Mouse (Mus musculus) kidney, postnatal 4 days (tissue): ENCODE measurements at regions not wholly inside any gene's neighbourhood (a gene's known extent, or its start where the extent isn't known, plus 50 kb on each side); places are given as distances from the start of the nearest gene placed in this dataset.
"Not testable (repeated sequence)": the region's sequence is repeated elsewhere in the genome, so short reads cannot be mapped to it uniquely, and the experiment has no call there.

Experiments used
- DNase-seq, 2 experiments: peaks; one replicate each; pipeline ENCODE4 v3.0.0; 2021; ENCODE audit warnings: mixed read lengths in 2 of 2

- no peak for DNase-seq
Measured at GRCm38 (mm10) chr19:54099292-54099691, 55.3 kb downstream of the Adra2a start.

DNA sequence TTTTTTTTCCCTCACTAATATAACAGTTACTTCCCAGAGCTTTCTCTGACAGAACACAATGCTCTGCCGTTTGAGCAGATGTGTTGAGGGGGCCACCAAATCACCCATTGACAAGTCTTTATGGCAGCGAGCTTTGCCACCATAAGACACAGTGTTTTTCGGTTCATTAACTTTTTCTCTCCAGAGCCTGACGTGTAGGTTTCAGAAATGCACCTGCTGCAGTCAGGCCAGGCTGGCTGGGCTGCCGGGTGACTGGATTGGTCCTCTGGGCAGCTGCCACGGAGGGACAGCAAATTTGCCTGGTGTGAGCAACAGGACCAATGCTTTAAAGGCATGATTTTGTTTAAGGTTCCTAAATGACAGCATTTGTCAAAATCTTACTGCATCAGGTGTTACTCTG lies 55.8 kb downstream of the Adra2a start:
- DNase-seq = no peak

GRCm38 (mm10) chr19:54106571-54106970 lies 62.6 kb downstream of the Adra2a start:
- DNase-seq = peak; percentile 16 to 33

- peak in 1 of 2 experiments; percentile 31 for DNase-seq
Measured at GRCm38 (mm10) chr19:54107103-54107821, 63.3 kb downstream of the Adra2a start.

- peak in 1 of 2 experiments; percentile 32 for DNase-seq
Measured at GRCm38 (mm10) chr19:54110080-54110479, 66.1 kb downstream of the Adra2a start.

- no peak for DNase-seq
Measured at GRCm38 (mm10) chr19:54112691-54113090, 68.7 kb downstream of the Adra2a start.

- DNase-seq = no peak
Measured at GRCm38 (mm10) chr19:54113421-54113820, 69.5 kb downstream of the Adra2a start.

GRCm38 (mm10) chr19:54114588-54115317 lies 70.8 kb downstream of the Adra2a start:
- DNase-seq = peak; percentile 70 to 76

DNA sequence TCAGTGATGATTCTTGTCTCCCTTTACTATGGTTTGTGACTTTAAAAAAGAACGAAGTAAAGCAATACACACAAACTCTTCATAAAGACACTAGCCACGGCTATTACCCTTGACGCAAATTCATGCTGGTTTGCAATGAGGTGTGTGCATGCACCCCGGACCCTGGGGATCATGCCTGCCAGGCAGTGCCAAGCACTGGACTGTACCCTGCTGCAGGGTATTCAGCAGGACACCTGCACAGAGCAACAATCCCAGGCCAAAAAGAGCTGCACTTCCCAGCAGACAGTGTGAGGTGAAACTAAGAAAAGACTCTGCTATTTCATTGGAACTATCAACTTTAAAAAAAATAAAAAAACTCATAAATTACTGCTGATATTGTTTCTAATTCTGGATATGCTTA lies 71.4 kb downstream of the Adra2a start:
- no peak for DNase-seq

GRCm38 (mm10) chr19:54116829-54117228 lies 72.9 kb downstream of the Adra2a start:
- DNase-seq = no peak

DNA sequence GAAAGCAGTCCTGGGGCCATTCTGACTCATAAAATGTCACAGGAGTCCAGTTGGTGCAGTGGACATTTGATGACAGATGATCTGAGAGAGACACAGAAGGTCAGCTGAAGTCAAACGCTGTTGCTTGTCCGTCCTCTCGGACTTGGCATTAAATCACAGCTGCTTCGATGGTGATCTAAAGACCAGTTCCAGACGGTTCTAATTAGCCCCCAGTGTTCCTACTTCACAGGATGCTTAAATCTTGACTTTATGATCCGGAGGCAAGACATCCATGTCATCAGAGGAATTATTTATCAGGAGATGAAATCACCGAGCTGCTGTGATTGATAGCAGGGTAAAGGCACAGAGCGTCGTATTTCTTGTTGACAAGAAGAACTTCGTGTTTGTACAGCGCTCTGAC lies 73.7 kb downstream of the Adra2a start:
- no peak for DNase-seq

- DNase-seq = peak in 1 of 2 experiments; percentile 14
Measured at GRCm38 (mm10) chr19:54123586-54123985, 79.6 kb downstream of the Adra2a start.

DNA sequence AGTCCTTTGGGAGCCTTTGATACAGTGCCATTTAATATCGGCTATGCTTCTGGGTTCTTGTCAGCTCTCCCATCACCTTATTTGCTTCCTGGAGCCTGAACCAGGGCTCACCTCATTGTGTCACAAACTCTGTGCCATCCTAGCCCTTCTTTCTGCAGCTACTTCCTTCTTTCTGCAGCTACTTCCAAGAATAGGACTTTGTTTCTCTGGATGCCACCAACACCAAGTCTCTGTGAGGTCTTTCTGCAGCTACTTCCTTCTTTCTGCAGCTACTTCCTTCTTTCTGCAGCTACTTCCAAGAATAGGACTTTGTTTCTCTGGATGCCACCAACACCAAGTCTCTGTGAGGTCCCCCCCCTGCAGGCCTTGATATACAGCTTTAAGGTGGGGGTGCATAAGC lies 107.8 kb downstream of the Adra2a start:
- not testable (repeated sequence) for DNase-seq

DNA sequence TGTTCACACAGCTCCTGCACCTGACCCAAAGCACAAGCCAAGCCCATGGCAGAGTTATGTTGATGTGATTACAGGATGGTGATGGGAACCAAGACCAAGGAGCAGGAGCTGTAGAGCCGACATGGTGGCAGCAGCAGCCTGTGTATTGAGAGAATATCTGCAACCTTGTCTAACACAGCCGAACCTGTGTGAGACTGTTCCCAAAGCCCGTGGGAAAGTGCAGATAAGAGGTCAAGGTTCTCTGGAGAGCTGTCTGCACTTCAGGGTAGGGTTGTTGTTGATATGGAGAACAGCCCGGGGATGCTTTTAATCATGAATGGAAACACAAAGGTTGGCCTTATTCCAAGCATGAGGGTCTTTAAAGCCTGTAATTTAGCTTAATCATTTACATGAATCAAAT lies 110.4 kb downstream of the Adra2a start:
- no peak for DNase-seq

GRCm38 (mm10) chr19:54170361-54170760 lies 126.4 kb downstream of the Adra2a start:
- DNase-seq = no peak

DNA sequence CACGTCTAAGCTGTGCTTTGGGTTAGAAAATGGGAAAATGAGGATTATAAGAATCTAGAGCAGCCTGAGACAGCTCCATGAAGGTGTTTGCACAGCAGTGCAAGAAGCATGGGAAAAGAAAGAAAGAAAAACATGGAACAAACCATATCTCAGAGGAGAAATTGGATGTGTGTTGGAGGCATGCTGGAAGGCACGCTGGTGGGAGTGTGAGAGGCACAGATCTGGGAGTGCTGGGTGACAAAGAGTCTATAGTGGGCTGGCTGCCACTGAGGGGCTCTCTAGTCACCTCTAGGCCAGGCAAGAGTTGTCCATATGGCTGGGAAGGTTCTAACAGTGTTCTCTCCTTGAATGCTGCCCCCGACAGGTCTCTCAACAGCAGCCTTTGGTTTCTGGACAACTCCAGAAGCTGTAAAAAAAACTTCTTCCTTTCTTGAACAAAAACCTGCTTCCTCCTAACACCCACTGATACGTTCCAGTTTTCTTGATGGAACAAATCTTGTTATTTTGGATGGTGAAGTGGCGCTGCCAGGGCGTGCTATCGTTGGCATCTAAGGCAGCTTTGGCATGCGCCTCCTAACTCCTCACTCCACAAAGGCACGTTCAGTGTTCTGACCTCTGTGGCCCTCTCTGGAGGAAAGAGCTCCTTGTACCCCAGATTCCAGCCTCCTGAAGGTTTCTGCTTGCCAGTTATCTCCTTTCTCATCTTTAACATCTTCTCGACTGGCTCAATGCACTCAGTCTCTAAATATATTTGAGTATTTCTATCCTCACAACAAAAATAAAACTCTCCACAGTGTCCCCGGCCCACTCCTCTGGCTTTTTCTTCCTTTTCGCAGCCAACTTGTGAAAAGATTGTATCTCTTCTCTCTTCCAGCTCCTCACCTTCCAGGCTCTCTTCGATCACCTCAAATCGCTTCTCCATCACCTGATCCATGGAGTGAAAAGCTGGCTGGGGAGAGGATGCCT lies 130.4 kb downstream of the Adra2a start:
- DNase-seq = no peak

DNA sequence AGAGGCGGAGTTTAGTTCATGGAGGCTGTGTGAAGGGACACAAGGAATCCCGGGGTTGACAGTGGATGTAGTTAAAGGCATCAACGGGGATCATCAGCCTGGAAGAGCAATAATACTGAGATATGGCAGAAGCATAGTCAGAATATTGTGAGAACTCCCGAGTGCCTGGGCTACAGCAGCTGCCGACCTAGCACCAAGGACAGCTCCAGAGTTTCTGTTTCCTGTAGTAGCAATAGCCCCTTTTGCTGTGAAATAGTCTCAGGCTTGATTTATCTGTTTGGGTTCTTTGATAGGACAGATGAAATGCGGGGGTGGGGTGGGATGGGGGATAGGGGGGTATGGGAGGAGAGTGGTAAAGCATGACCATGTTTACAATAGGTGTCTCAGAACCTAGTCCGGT lies 131.8 kb downstream of the Adra2a start:
- peak; percentile 80 for DNase-seq

DNA sequence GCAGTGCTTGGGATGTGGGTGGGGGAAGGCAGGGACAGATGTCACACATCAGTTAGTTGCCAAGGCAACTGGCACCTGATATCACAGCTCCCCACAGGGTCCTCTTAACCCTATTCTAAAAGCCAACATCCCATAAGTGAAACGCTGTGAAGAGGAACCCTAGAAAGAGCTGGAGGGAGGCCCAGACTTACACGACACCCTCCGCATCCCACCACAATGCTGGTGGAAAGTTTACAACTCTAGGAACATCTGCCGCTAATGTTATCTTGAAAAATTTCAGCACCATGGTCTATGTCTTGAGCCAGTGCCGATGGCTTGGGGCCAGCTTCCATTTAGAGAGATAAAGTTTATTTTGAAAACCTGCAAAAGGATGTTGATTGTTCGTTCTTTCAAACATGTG lies 133.5 kb downstream of the Adra2a start:
- no peak for DNase-seq

DNA sequence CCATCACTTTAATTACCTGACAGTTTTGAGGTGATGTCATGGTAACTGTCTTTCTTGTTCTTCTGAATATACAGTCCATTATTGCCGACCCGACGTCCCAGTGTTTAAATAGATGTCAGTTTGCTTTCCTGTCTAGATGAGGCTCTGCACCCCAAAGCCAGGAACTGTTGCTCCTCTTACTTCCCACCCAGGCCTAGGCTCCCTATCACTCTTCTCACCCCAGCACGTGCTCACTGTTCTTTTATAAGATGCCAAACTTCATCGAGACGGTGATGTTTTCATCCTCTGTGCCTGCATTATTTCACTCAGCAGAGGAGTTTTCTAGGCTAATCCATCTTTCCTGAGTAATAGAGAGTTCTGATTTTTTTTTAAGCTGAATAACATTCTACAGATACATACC lies 156.5 kb downstream of the Adra2a start:
- no peak for DNase-seq

GRCm38 (mm10) chr19:54202456-54202855 lies 158.5 kb downstream of the Adra2a start:
- no peak for DNase-seq

- DNase-seq = no peak
Measured at GRCm38 (mm10) chr19:54206819-54207218, 162.9 kb downstream of the Adra2a start.

DNA sequence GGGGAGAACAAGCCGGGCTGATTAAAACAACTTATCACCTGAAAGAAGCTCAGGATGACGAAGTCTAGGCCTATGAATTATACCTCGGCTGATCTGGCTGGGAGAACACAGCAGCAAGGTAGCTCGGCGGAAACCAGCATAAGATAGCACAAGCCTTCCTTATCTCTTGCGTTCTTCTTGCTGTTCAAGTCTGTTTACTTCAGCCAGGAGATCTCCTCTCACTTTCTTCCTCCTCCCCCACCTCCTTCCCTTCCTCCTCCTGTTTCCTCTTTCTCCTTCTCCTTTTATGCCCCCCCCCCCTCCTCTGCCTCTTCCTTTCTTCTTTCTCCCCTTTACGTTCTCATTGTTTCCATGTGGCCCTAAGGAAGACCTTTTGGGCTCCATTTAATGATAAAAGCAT lies 168.2 kb downstream of the Adra2a start:
- DNase-seq = no peak

- no peak for DNase-seq
Measured at GRCm38 (mm10) chr19:54244176-54244575, 200.2 kb downstream of the Adra2a start.
